Mouse (Mus musculus) heart, embryonic 15.5 days (tissue): Measurements from ENCODE around the gene Kcnma1. TPM values are rescaled to one million over a fixed set of nuclear protein-coding genes. Genes with fewer than 3 reads are reported as not detected.

Experiments used
- ATAC-seq: fragments of 200-750 bp; cut with Nextera tagmentation; replicated peaks from 2 replicates; pipeline ENCODE4 v1.8.0; 2017; ENCODE audit warnings: low read depth, moderate TSS enrichment; ENCODE audit not compliant: insufficient number of reproducible peaks, insufficient read depth, low FRiP score
- H3K27ac ChIP-seq: fragments of 300-500 bp; sonication (generic); 2 replicates; pipeline ENCODE4 v1.5.1; 2015; ENCODE audit warnings: mild to moderate bottlenecking, inconsistent platforms
- H3K27me3 ChIP-seq: fragments of 300-500 bp; sonication (generic); 2 replicates; pipeline ENCODE4 v1.6.1; 2015; ENCODE audit warnings: inconsistent platforms
- H3K36me3 ChIP-seq: fragments of 300-500 bp; sonication (generic); 2 replicates; pipeline ENCODE4 v1.6.1; 2015; ENCODE audit warnings: mild to moderate bottlenecking, inconsistent platforms
- H3K4me1 ChIP-seq: fragments of 300-500 bp; sonication (generic); replicated peaks from 2 replicates; pipeline ENCODE4 v1.6.1; 2015; ENCODE audit warnings: inconsistent platforms
- H3K4me2 ChIP-seq: fragments of 300-500 bp; sonication (generic); 2 replicates; pipeline ENCODE4 v1.6.1; 2015; ENCODE audit warnings: inconsistent platforms, mild to moderate bottlenecking, moderate library complexity
- H3K4me3 ChIP-seq: fragments of 300-500 bp; sonication (generic); 2 replicates; pipeline ENCODE4 v1.5.1; 2015; ENCODE audit warnings: mild to moderate bottlenecking, inconsistent platforms
- H3K9ac ChIP-seq: fragments of 300-500 bp; sonication (generic); 2 replicates; pipeline ENCODE4 v1.6.1; 2015; ENCODE audit warnings: mild to moderate bottlenecking, inconsistent platforms
- H3K9me3 ChIP-seq: fragments of 300-500 bp; sonication (generic); replicated peaks from 2 replicates; pipeline ENCODE4 v1.6.1; 2016; ENCODE audit warnings: inconsistent platforms
- WGBS: fragments of 180-500 bp; shearing (Covaris S2); methylation state at CpG from one replicate; pipeline ENCODE4 v1.1.7; 2015; ENCODE audit warnings: mixed read lengths; 5-methylcytosine and 5-hydroxymethylcytosine counted together
- polyA plus RNA-seq: library from polyadenylated mRNA; unstranded; fragments of >200 nt; fragmentation: Nextera tagmentation; extraction: Ambion mirVana; gene quantifications from 2 replicates; pipeline ENCODE4 v1.2.1, GENCODE M21; 2015

Gene Kcnma1
- polyA plus RNA-seq, 1 experiment from 2014 or later: 0.23 TPM

DNA sequence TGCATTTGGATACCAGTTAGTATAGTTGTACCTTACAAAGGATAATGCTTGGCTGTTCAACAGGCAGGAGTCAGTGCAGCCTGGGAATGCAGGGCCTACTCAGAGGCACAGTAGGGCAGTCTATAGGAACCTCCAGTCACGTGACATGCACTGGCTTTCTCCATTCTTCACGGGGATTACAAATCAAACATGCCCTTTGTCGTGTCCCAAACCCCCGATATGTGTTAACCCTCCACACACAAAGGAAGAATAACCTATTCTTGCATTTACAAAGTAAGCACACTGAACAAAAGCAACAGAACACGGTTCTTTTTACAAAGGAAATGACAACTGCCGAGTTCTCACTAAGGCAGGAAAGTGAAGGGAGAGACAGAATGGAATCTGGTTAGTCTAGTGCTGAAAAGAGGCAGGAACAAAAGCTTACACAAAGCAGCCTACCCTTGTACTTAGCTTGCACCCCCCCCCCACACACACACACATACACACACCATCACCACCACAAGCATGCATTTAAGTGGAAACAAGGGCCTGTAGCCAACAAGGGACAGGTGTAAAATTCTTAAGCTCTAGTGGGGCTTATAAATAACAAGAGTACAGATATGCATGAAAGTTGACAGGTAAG, 421.4 kb downstream of the Kcnma1 start:
- no peak; the same call in 1 of the 2 replicates for ATAC-seq
- no peak overlapping the region for H3K9ac ChIP-seq
- H3K36me3 ChIP-seq: no peaks in the 10 kb centered on the region
- H3K4me1 ChIP-seq: peaks cover 17% of the 10 kb centered on the region
- no peak overlapping the region for H3K4me2 ChIP-seq
- H3K9me3 ChIP-seq: no peaks in the 10 kb centered on the region
- 37% methylated on average over 6 of the region's 6 CpGs for WGBS
- no peak overlapping the region for H3K4me3 ChIP-seq
- H3K27me3 ChIP-seq: no peaks in the 10 kb centered on the region
- H3K27ac ChIP-seq: no peak overlapping the region

DNA sequence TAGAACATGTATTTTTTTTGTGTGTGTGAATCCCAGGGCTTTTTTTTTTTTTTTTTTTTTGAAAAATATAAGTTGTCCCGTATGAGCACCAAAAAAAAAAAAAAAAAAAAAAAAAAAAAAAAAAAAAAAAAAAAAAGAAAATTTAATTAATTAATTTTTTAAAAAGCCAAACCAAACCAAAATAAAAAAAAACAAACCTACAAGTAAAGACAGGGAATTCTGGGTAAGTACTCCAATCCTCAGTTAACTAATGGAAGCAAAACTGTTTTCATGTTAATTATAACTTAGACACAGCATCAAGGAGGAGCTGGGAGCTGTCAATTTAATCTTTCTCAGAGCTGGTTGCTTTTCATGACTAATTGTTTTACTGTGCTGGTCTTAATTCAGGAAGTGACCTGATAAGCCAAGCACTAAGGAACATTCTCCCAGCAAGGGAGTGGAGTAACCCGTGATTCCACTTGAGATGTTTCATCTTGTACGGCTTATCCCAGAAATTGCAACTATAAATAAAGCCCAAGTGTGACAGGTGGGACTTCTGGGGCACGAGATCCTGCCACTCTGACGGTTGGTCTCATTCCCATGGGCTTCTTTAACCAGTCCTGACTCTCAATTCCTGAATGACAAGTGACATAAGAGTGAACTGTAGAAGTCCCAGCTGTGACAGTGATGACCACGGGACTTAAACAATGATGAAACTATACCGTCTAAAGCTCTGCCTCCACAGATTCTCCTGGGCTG, 424.4 kb downstream of the Kcnma1 start:
- Histone ChIP-seq H3K4me3 (no peak overlapping the region), H3K36me3 (no peaks in the 10 kb centered on the region), H3K27me3 (peaks cover 8% of the 10 kb centered on the region; the same call in 1 of the 2 replicates), H3K4me1 (peaks cover 17% of the 10 kb centered on the region), H3K9ac (no peak overlapping the region), H3K4me2 (no peak overlapping the region), H3K27ac (no peak overlapping the region), H3K9me3 (no peaks in the 10 kb centered on the region)
- no peak; the same call in 1 of the 2 replicates for ATAC-seq
- 29% methylated on average over 7 of the region's 7 CpGs for WGBS

DNA sequence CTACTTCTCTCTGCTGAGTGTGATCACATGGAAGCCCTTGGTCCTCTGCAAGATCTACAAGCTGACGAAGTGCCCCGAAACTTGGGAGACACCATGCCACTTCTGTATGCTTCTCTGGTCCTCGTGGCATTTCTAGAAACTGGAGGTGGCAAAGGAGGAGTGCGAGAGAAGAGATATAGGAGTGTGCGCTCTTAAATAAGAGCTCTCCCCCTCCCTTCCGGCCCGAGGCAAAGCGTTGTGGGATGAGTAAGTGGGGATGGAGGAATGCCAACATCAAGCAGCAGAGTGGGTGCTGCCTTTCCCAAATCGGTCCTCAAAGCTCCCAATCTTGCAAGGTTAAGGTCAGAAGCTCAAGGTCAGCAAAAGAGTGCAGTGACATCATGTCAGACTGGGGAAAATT, 426.8 kb downstream of the Kcnma1 start:
- Histone ChIP-seq H3K9ac (no peak overlapping the region), H3K4me1 (peaks cover 7% of the 10 kb centered on the region; the same call in 1 of the 2 replicates), H3K27me3 (peaks cover 19% of the 10 kb centered on the region; the same call in 1 of the 2 replicates), H3K36me3 (no peaks in the 10 kb centered on the region), H3K4me3 (no peak overlapping the region), H3K4me2 (no peak overlapping the region), H3K9me3 (no peaks in the 10 kb centered on the region), H3K27ac (no peak overlapping the region)
- 64% methylated on average over 9 of the region's 9 CpGs for WGBS
- ATAC-seq: no peak

DNA sequence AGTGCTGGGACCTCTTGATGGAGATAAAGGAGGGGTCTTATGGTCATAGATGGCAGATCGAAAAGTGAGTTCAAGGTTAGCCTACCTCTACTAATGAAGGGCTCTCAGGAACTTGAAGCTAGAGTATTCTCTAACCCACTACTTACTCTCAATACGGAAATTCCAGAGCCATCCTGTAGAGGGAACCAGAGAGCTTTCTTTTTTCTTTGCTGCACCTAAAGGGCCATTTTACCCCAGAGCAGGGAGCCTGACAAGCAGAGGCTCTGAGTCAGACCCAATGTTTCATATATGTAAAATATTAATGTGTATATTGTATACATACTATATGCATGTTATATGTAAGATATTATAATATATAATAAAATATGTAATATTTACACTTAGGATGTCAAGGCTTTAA, 431.1 kb downstream of the Kcnma1 start:
- Histone ChIP-seq H3K4me3 (no peak overlapping the region), H3K4me1 (no peaks in the 10 kb centered on the region), H3K27me3 (peaks cover 53% of the 10 kb centered on the region), H3K9ac (no peak overlapping the region), H3K4me2 (no peak overlapping the region), H3K36me3 (no peaks in the 10 kb centered on the region), H3K27ac (no peak overlapping the region), H3K9me3 (no peaks in the 10 kb centered on the region)
- 23% methylated on average over 2 of the region's 2 CpGs for WGBS
- ATAC-seq: no peak

DNA sequence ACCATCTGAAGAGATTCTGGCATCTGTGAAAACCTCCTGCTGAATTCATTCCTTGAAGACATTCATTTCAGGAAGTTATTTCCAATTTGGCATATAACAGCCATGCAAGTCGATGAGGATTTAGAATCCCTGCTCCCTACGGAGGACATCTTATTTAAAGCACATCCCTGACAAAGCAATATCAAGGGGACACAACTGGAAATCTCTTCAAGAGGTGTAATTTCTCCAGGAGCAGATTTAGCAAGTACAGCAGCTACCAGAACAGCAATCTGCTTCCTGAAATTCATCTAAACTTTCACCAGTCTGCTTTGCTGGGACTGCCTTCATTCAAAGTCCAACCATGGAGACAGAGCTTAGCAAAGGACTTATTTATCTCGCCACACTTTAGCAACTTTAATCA, 433.0 kb downstream of the Kcnma1 start:
- H3K27ac ChIP-seq: no peak overlapping the region
- ATAC-seq: no peak
- H3K9me3 ChIP-seq: no peaks in the 10 kb centered on the region
- no peaks in the 10 kb centered on the region for H3K36me3 ChIP-seq
- H3K4me2 ChIP-seq: no peak overlapping the region
- H3K9ac ChIP-seq: no peak overlapping the region
- 63% methylated on average over 3 of the region's 3 CpGs for WGBS
- no peak overlapping the region for H3K4me3 ChIP-seq
- H3K27me3 ChIP-seq: peaks cover 63% of the 10 kb centered on the region
- H3K4me1 ChIP-seq: no peaks in the 10 kb centered on the region

DNA sequence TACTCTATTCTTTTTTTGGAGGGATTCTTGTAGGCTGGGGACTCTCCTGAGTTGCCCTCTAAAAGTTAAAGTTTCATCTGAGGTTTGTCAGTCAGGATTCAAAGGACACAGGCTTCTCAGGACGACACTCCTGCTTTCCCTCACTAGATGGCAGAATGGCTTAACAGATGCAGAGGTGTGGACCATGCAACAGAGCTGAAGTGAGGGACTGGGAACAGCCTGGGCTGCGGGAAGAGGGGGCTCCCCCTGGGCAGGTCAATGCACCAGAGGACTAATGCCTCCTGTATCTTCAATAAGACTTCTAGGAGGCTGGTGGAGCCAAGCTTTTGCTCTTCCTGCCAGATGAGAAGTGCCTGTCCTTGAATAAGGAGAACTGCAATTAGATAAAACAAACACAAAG, 438.3 kb downstream of the Kcnma1 start:
- Histone ChIP-seq H3K4me3 (no peak overlapping the region), H3K9ac (no peak overlapping the region), H3K4me1 (no peaks in the 10 kb centered on the region), H3K36me3 (no peaks in the 10 kb centered on the region), H3K4me2 (no peak overlapping the region), H3K27me3 (peaks cover 57% of the 10 kb centered on the region), H3K27ac (no peak overlapping the region), H3K9me3 (no peaks in the 10 kb centered on the region)
- no peak for ATAC-seq
- WGBS: 3% methylated on average over 2 of the region's 2 CpGs

DNA sequence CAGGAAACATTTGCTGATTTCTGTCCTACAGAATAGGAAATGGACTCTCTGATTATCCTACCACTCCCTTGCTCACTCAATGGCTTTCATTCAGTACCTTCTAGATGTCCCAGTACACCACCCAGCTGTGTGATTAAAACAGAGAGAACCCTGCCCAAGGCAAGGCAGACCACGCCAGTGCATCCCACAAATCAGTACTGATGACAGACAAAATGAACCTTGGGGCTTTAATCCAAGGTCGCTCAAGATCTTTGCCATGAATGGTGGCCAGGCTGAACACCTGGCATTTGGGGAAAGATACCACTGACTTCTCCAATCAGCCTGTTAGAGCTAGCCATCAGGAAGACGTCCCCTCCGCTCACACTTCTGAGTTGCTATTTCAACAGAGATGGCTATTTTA, 440.2 kb downstream of the Kcnma1 start:
- no peak overlapping the region for H3K4me3 ChIP-seq
- ATAC-seq: no peak
- no peak overlapping the region for H3K27ac ChIP-seq
- peaks cover 42% of the 10 kb centered on the region for H3K27me3 ChIP-seq
- no peak overlapping the region for H3K9ac ChIP-seq
- H3K4me1 ChIP-seq: no peaks in the 10 kb centered on the region
- no peaks in the 10 kb centered on the region for H3K9me3 ChIP-seq
- 67% methylated on average over 4 of the region's 4 CpGs for WGBS
- no peak overlapping the region for H3K4me2 ChIP-seq
- no peaks in the 10 kb centered on the region for H3K36me3 ChIP-seq

DNA sequence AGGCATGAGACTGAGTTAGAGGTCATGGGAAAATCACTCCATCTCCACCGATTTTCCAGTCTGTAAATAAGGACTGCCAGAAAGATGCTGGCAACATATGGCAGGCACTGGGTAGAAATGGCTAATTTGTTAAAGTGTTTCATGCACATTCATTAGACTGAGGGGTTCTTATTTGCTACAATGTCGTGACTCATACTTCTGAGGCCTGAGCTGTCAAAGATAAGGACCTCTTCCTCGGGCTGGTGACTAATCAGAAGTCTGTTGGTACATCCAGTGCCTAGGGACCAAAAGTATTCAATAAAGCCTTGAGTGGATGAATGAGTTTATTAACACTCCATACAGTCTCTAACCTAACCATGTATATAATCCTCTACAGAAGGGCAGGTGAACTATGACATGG, 440.9 kb downstream of the Kcnma1 start:
- no peaks in the 10 kb centered on the region for H3K9me3 ChIP-seq
- 35% methylated on average over 3 of the region's 3 CpGs for WGBS
- no peak overlapping the region for H3K9ac ChIP-seq
- H3K4me1 ChIP-seq: no peaks in the 10 kb centered on the region
- H3K36me3 ChIP-seq: no peaks in the 10 kb centered on the region
- H3K27ac ChIP-seq: no peak overlapping the region
- ATAC-seq: no peak
- H3K4me3 ChIP-seq: no peak overlapping the region
- H3K4me2 ChIP-seq: no peak overlapping the region
- H3K27me3 ChIP-seq: peaks cover 39% of the 10 kb centered on the region

DNA sequence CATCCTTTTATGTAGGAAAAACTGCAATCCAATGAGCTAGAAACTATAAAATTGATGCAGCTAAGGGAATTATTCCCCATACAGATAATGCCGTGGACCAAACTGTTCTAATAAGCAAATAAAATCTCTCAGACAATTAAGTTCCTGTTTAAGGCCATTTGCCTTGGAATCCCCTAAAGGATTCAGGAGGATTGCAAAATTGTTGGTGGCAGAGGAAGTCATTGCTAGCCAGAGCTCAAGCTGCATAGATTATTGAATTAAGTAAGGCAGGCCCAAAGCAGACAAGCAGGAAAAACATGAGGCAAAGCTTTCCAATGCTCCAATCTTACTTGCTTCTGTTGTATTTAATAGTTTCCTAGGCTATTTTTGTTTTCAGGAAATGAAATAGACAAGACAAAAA, 441.5 kb downstream of the Kcnma1 start:
- Histone ChIP-seq H3K9ac (no peak overlapping the region), H3K27me3 (peaks cover 33% of the 10 kb centered on the region), H3K36me3 (no peaks in the 10 kb centered on the region), H3K4me2 (no peak overlapping the region), H3K9me3 (no peaks in the 10 kb centered on the region), H3K4me1 (no peaks in the 10 kb centered on the region), H3K4me3 (no peak overlapping the region), H3K27ac (no peak overlapping the region)
- WGBS: 62% methylated on average over 1 of the region's 1 CpGs
- ATAC-seq: no peak

DNA sequence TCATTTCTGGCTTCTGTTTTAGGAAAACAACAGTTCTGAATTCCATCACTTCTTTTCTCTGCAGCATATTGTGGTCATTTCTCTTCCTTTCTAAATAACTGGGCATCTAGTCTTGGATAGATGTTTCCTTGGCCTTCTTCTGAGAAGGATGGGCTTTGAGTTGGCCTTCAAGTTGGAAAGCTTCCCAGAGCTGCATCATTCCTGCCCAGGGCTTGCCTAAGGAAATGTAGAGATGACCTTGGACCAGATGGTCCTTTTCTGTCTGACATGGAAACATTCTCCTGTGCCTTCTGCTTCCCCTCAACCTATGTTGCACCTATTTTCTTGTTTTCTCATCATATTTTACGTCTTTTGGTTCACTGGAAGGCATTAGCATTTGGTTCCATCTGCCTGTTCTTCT, 444.0 kb downstream of the Kcnma1 start:
- H3K4me2 ChIP-seq: no peak overlapping the region
- no peak overlapping the region for H3K27ac ChIP-seq
- no peak for ATAC-seq
- peaks cover 11% of the 10 kb centered on the region for H3K27me3 ChIP-seq
- no peaks in the 10 kb centered on the region for H3K9me3 ChIP-seq
- no peak overlapping the region for H3K9ac ChIP-seq
- no peaks in the 10 kb centered on the region for H3K4me1 ChIP-seq
- no peak overlapping the region for H3K4me3 ChIP-seq
- WGBS: 53% methylated on average over 1 of the region's 1 CpGs
- no peaks in the 10 kb centered on the region for H3K36me3 ChIP-seq

DNA sequence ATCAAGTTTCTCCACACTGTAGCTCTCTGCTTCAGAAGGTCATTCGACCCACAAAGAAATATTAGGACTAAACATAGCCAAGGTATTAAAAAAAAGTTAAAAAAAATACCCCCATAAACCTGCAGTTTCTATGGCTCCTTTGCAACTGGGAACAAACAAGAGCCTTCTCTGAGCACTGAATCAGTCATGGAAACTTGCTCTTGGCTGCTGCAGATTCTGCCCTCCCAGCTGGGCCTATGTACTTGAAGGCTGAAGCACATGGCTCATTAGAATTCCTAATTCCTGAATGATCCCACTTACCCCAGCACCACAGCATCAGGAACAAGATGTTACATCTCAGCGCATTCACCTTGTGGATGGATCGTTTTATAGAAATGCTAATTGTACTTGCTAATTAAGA, 448.4 kb downstream of the Kcnma1 start:
- Histone ChIP-seq H3K9ac (no peak overlapping the region), H3K36me3 (no peaks in the 10 kb centered on the region), H3K9me3 (no peaks in the 10 kb centered on the region), H3K4me1 (no peaks in the 10 kb centered on the region), H3K27ac (no peak overlapping the region), H3K4me3 (no peak overlapping the region), H3K4me2 (no peak overlapping the region), H3K27me3 (no peaks in the 10 kb centered on the region)
- ATAC-seq: no peak
- WGBS: 80% methylated on average over 3 of the region's 3 CpGs

DNA sequence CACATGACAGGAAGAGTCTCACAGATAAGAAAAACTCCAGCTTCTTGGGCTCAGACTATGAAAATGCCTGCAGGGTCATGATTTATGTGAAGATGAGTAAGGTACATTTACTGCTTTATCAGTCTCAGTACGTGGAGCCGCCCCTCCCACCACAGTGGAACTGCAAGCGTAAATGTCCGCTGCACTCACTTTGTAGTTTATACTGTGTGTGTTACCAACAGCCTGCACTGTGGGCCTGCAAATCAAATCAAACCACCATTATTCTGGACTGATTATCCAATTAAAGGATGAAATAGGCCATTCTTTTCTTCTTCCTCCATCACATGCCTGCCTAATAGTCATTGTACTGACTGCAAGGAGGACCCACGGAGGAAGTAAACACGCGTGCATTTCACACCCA, 449.8 kb downstream of the Kcnma1 start:
- H3K27ac ChIP-seq: no peak overlapping the region
- no peaks in the 10 kb centered on the region for H3K4me1 ChIP-seq
- H3K4me2 ChIP-seq: no peak overlapping the region
- H3K9ac ChIP-seq: no peak overlapping the region
- no peaks in the 10 kb centered on the region for H3K9me3 ChIP-seq
- no peaks in the 10 kb centered on the region for H3K27me3 ChIP-seq
- WGBS: 68% methylated on average over 7 of the region's 7 CpGs
- no peak overlapping the region for H3K4me3 ChIP-seq
- ATAC-seq: no peak
- no peaks in the 10 kb centered on the region for H3K36me3 ChIP-seq
